Mouse (Mus musculus) MEL (cell line): ENCODE measurements around the gene Foxs1. TPM values are rescaled to one million over a fixed set of nuclear protein-coding genes. Genes with fewer than 3 reads are reported as not detected.

Source experiments
- DNase-seq: peaks from one replicate; pipeline ENCODE4 v3.0.0; 2011; ENCODE audit warnings: low read depth, low spot score
- H3K27ac ChIP-seq: 2 replicates; pipeline ENCODE4 v1.5.1; 2012; ENCODE audit warnings: low read depth, mild to moderate bottlenecking, control low read depth, low read length, moderate library complexity; ENCODE audit not compliant: control insufficient read depth
- H3K27me3 ChIP-seq, 2 experiments: fragments of 150-350 bp in 1 of 2; sonication (generic) in 1 of 2; 2 replicates each; pipeline ENCODE4 v1.6.1; 2012; ENCODE audit warnings: low read length in 2 of 2, mild to moderate bottlenecking in 2 of 2, improper control_type of control experiment in 1 of 2, moderate library complexity in 1 of 2; ENCODE audit not compliant: insufficient read depth in 2 of 2, control insufficient read depth in 1 of 2
- H3K36me3 ChIP-seq, 2 experiments: 2 replicates each; pipeline ENCODE4 v1.6.1; 2012 to 2014; ENCODE audit warnings: low read length in 2 of 2, improper control_type of control experiment in 1 of 2, inconsistent platforms in 1 of 2, mild to moderate bottlenecking in 1 of 2; ENCODE audit not compliant: insufficient read depth in 2 of 2, control insufficient read depth in 1 of 2
- H3K4me1 ChIP-seq, 2 experiments: fragments of 150-350 bp in 1 of 2; sonication (generic) in 1 of 2; 2 replicates each; pipeline ENCODE4 v1.6.1; 2012; ENCODE audit warnings: low read length in 2 of 2, improper control_type of control experiment in 1 of 2, mild to moderate bottlenecking in 1 of 2; ENCODE audit not compliant: insufficient read depth in 2 of 2, control insufficient read depth in 1 of 2
- H3K4me3 ChIP-seq, 2 experiments: fragments of 150-350 bp in 1 of 2; sonication (generic) in 1 of 2; 2 replicates each; pipeline ENCODE4 v1.5.1; 2012; ENCODE audit warnings: low read depth in 2 of 2, low read length in 2 of 2, mild to moderate bottlenecking in 2 of 2, moderate library complexity in 2 of 2, control low read depth in 1 of 2, improper control_type of control experiment in 1 of 2; ENCODE audit not compliant: control insufficient read depth in 1 of 2, insufficient read depth in 1 of 2
- H3K79me2 ChIP-seq: 2 replicates; pipeline ENCODE4 v1.6.1; 2012; ENCODE audit warnings: mild to moderate bottlenecking, low read length, moderate library complexity; ENCODE audit not compliant: control insufficient read depth, poor library complexity, insufficient read depth
- H3K9ac ChIP-seq: 2 replicates; pipeline ENCODE4 v1.6.1; 2012; ENCODE audit warnings: low read depth, mild to moderate bottlenecking, control low read depth, low read length, moderate library complexity; ENCODE audit not compliant: control insufficient read depth, poor library complexity, severe bottlenecking
- H3K9me3 ChIP-seq: fragments of 150-350 bp; sonication (generic); replicated peaks from 2 replicates; pipeline ENCODE4 v1.6.1; 2012; ENCODE audit warnings: mild to moderate bottlenecking, low read length, improper control_type of control experiment, moderate library complexity; ENCODE audit not compliant: insufficient read depth
- BHLHE40 ChIP-seq: IDR thresholded peaks from 2 replicates; pipeline ENCODE4 v1.6.1; 2012; ENCODE audit warnings: low read depth, mild to moderate bottlenecking, inconsistent platforms, low read length, improper control_type of control experiment, borderline replicate concordance
- ELF1 ChIP-seq: IDR thresholded peaks from 2 replicates; pipeline ENCODE4 v1.6.1; 2014; ENCODE audit warnings: low read depth, mild to moderate bottlenecking, inconsistent platforms, low read length, improper control_type of control experiment, moderate library complexity
- ETS1 ChIP-seq: IDR thresholded peaks from 2 replicates; pipeline ENCODE4 v1.6.1; 2012; ENCODE audit warnings: low read depth, mild to moderate bottlenecking, inconsistent platforms, low read length, improper control_type of control experiment, moderate library complexity
- GABPA ChIP-seq: IDR thresholded peaks from 2 replicates; pipeline ENCODE4 v1.6.1; 2012; ENCODE audit warnings: low read depth, mild to moderate bottlenecking, inconsistent platforms, low read length, improper control_type of control experiment, moderate library complexity
- GATA1 ChIP-seq: IDR thresholded peaks from 2 replicates; pipeline ENCODE4 v1.6.1; 2011; ENCODE audit warnings: low read depth, low read length, improper control_type of control experiment
- MAFK ChIP-seq: IDR thresholded peaks from 2 replicates; pipeline ENCODE4 v1.6.1; 2011; ENCODE audit warnings: low read depth, mild to moderate bottlenecking, low read length, improper control_type of control experiment, borderline replicate concordance
- MAZ ChIP-seq: IDR thresholded peaks from 2 replicates; pipeline ENCODE4 v1.6.1; 2012; ENCODE audit warnings: low read depth, mild to moderate bottlenecking, inconsistent platforms, low read length, improper control_type of control experiment
- MEF2A ChIP-seq: IDR thresholded peaks from 2 replicates; pipeline ENCODE4 v1.6.1; 2014; ENCODE audit warnings: low read depth, mild to moderate bottlenecking, inconsistent platforms, low read length, improper control_type of control experiment; ENCODE audit not compliant: poor library complexity, insufficient replicate concordance, severe bottlenecking; ENCODE audit errors: extremely low read depth
- MYC ChIP-seq: IDR thresholded peaks from 2 replicates; pipeline ENCODE4 v1.6.1; 2011; ENCODE audit warnings: low read depth, mild to moderate bottlenecking, low read length, improper control_type of control experiment, moderate library complexity
- NELFE ChIP-seq: IDR thresholded peaks from 2 replicates; pipeline ENCODE4 v1.6.1; 2011; ENCODE audit warnings: low read depth, low read length, improper control_type of control experiment
- NRF1 ChIP-seq: IDR thresholded peaks from 2 replicates; pipeline ENCODE4 v1.6.1; 2014; ENCODE audit warnings: low read depth, mild to moderate bottlenecking, inconsistent platforms, low read length, improper control_type of control experiment, moderate library complexity; ENCODE audit not compliant: poor library complexity, insufficient read depth, severe bottlenecking
- POLR2A ChIP-seq, 2 experiments: IDR thresholded peaks; 2 replicates each; pipeline ENCODE4 v1.6.1; 2011 to 2012; ENCODE audit warnings: low read length in 2 of 2, mild to moderate bottlenecking in 2 of 2, control low read depth in 1 of 2, improper control_type of control experiment in 1 of 2, low read depth in 1 of 2, moderate library complexity in 1 of 2; ENCODE audit not compliant: control insufficient read depth in 1 of 2, insufficient read depth in 1 of 2, poor library complexity in 1 of 2
- RCOR1 ChIP-seq: IDR thresholded peaks from 2 replicates; pipeline ENCODE4 v1.6.1; 2012; ENCODE audit warnings: low read depth, mild to moderate bottlenecking, inconsistent platforms, low read length, improper control_type of control experiment
- TAL1 ChIP-seq: IDR thresholded peaks from 2 replicates; pipeline ENCODE4 v1.6.1; 2012; ENCODE audit warnings: mild to moderate bottlenecking, inconsistent platforms, low read length, moderate library complexity, mixed read lengths
- USF1 ChIP-seq: IDR thresholded peaks from 2 replicates; pipeline ENCODE4 v1.6.1; 2014; ENCODE audit warnings: low read depth, mild to moderate bottlenecking, inconsistent platforms, low read length, improper control_type of control experiment, moderate library complexity
- ZC3H11A ChIP-seq: IDR thresholded peaks from 2 replicates; pipeline ENCODE4 v1.6.1; 2012; ENCODE audit warnings: low read depth, mild to moderate bottlenecking, inconsistent platforms, low read length, improper control_type of control experiment
- ZKSCAN1 ChIP-seq: IDR thresholded peaks from 2 replicates; pipeline ENCODE4 v1.6.1; 2012; ENCODE audit warnings: low read depth, mild to moderate bottlenecking, inconsistent platforms, low read length, improper control_type of control experiment, moderate library complexity
- polyA plus RNA-seq, 2 experiments: library from polyadenylated mRNA; stranded (reverse) in 1 of 2; unstranded in 1 of 2; fragments of >175 nt in 1 of 2; fragments of >200 nt in 1 of 2; gene quantifications; 2 replicates each; pipeline versions ENCODE4 v1.2.1 to v1.2.4; 2012; ENCODE audit warnings: low replicate concordance in 2 of 2, low read depth in 1 of 2; ENCODE audit not compliant: insufficient read length in 2 of 2, insufficient read depth in 1 of 2, missing spikeins in 1 of 2
- total RNA-seq: library from RNA; depleted of rRNA; stranded (reverse); fragments of 300-350 nt; gene quantifications from 2 replicates; pipeline ENCODE4 v1.2.3, GENCODE M21; 2012

Foxs1 gene
- total and polyA plus RNA-seq, 3 experiments = not detected

DNA sequence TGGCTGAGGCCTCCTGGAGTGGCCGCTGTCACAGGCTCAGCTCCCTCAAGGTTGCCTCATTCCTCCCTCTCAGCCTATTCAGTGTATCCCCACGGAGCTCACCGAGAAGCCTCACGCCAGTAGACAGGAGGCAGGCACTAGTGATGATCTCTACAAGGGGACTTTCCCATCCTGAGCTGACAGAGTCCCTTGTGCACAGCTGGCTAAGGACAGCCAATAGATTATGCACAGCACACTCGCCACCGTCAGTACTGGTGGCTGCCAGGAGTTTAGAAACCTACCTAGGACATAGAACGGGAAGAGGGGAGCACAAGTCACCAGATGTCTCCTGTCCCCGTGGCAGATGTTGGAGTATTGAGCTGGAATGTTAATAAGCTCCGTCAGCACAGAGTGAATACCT is 15.3 kb downstream of the Foxs1 start:
- no peak overlapping the region for H3K4me3 ChIP-seq
- no peak for DNase-seq
- TF ChIP-seq MAFK (no peak), RCOR1 (no peak), ETS1 (no peak), GABPA (no peak), MAZ (no peak), BHLHE40 (no peak), POLR2A (IDR thresholded peaks at IDR 0.05; ENCODE audit: control insufficient read depth in 1 of 2, insufficient read depth in 1 of 2, low read depth in 1 of 2, low read length in 2 of 2, poor library complexity in 1 of 2) (no peak), NRF1 (no peak), GATA1 (no peak), MEF2A (no peak), MYC (no peak), ZKSCAN1 (no peak), NELFE (no peak), ELF1 (no peak), USF1 (no peak), TAL1 (no peak), ZC3H11A (no peak)
- H3K9ac ChIP-seq = no peak overlapping the region
- H3K9me3 ChIP-seq = no peaks in the 10 kb centered on the region
- H3K79me2 ChIP-seq = no peaks in the 10 kb centered on the region
- no peak overlapping the region for H3K27ac ChIP-seq
- no peaks in the 10 kb centered on the region; a peak in 1 of 4 replicates for H3K27me3 ChIP-seq
- H3K36me3 ChIP-seq = no peaks in the 10 kb centered on the region; a peak in 1 of 4 replicates
- peaks cover 0 to 9% of the 10 kb centered on the region in 2 experiments; a peak in 3 of 4 replicates for H3K4me1 ChIP-seq

DNA sequence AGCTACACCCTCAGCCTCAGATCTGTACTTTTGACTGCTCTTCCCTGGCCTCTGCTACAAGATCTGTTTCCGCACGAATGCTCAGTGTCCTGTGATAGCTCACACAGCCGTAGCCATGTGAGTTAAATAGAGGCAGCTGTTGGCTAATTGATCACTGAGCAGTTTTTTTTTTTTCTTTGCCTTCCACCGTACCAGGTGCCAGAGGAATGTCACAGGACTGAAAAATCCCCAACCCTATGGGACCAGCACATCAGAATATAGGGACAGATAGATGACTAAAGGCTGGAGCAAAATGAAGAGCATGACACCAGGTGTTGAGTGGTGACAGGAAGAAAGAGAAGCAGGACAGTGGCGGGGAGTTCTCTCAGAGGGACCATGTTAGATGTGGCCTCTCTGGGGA is 16.9 kb downstream of the Foxs1 start:
- Histone ChIP-seq H3K4me3 (no peak overlapping the region), H3K27me3 (no peaks in the 10 kb centered on the region; a peak in 3 of 4 replicates), H3K36me3 (no peaks in the 10 kb centered on the region; a peak in 1 of 4 replicates), H3K9ac (no peak overlapping the region), H3K27ac (no peak overlapping the region), H3K4me1 (peaks cover 0 to 9% of the 10 kb centered on the region in 2 experiments; a peak in 3 of 4 replicates), H3K9me3 (no peaks in the 10 kb centered on the region), H3K79me2 (no peaks in the 10 kb centered on the region)
- no peak for TF ChIP-seq MYC
- TF ChIP-seq ZC3H11A = no peak
- no peak for DNase-seq
